Mouse (Mus musculus) heart, embryonic 13.5 days (tissue): ENCODE results near the gene Ddit4. TPM values are rescaled to one million over a fixed set of nuclear protein-coding genes. Genes with fewer than 3 reads are reported as not detected.
A peak's percentile ranks its signal among the peaks of the same experiment; 100 is the strongest.

ENCODE experiments used
- ATAC-seq: fragments of 200-750 bp; cut with Nextera tagmentation; 2 replicates; pipeline ENCODE4 v1.8.0; 2017; ENCODE audit warnings: moderate TSS enrichment; ENCODE audit not compliant: insufficient number of reproducible peaks, low FRiP score, low TSS enrichment; ENCODE audit errors: extremely low read depth
- H3K27ac ChIP-seq: fragments of 300-500 bp; sonication (generic); replicated peaks from 2 replicates; pipeline ENCODE4 v1.5.1; 2015; ENCODE audit warnings: moderate library complexity, mild to moderate bottlenecking, inconsistent platforms
- H3K27me3 ChIP-seq: fragments of 300-500 bp; sonication (generic); replicated peaks from 2 replicates; pipeline ENCODE4 v1.6.1; 2015; ENCODE audit warnings: mild to moderate bottlenecking, inconsistent platforms
- H3K36me3 ChIP-seq: fragments of 300-500 bp; sonication (generic); 2 replicates; pipeline ENCODE4 v1.6.1; 2015; ENCODE audit warnings: mild to moderate bottlenecking, inconsistent platforms
- H3K4me1 ChIP-seq: fragments of 300-500 bp; sonication (generic); 2 replicates; pipeline ENCODE4 v1.6.1; 2015; ENCODE audit warnings: inconsistent platforms
- H3K4me2 ChIP-seq: fragments of 300-500 bp; sonication (generic); 2 replicates; pipeline ENCODE4 v1.6.1; 2015; ENCODE audit warnings: inconsistent platforms, mild to moderate bottlenecking, moderate library complexity
- H3K4me3 ChIP-seq: fragments of 300-500 bp; sonication (generic); 2 replicates; pipeline ENCODE4 v1.5.1; 2015; ENCODE audit warnings: moderate library complexity, mild to moderate bottlenecking, inconsistent platforms
- H3K9ac ChIP-seq: fragments of 300-500 bp; sonication (generic); 2 replicates; pipeline ENCODE4 v1.6.1; 2015; ENCODE audit warnings: inconsistent platforms, mild to moderate bottlenecking, moderate library complexity
- H3K9me3 ChIP-seq: fragments of 300-500 bp; sonication (generic); 2 replicates; pipeline ENCODE4 v1.6.1; 2016; ENCODE audit warnings: inconsistent platforms
- WGBS: fragments of 180-500 bp; shearing (Covaris S2); methylation state at CpG from one replicate; pipeline ENCODE4 v1.1.7; 2015; ENCODE audit warnings: mixed read lengths; 5-methylcytosine and 5-hydroxymethylcytosine counted together
- polyA plus RNA-seq: library from polyadenylated mRNA; unstranded; fragments of >200 nt; fragmentation: Nextera tagmentation; extraction: Ambion mirVana; gene quantifications from 2 replicates; pipeline ENCODE4 v1.2.1, GENCODE M21; 2015

The Ddit4 gene
- polyA plus RNA-seq, 1 experiment from 2014 or later = 19.7 TPM

DNA sequence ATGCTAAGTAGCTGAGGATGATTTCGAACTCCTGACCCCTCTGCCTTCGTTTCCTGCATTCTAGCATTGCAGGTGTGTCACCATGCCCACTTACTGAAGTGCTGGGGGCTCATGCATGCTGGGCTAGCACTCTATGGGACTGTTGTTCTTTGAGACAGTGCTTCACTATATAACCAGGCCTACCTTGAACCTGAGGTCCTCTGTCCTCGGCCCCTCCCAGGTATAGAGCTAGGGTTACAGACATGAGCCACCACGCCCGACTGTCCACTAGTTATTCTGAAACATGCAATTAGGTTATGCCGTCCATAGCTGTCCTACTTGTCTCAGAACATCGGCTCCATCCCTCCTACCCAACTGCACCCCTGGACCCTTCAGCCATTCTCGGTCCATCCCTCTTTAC is 20.2 kb upstream of the Ddit4 start:
- WGBS = 84% methylated on average over 8 of the region's 8 CpGs
- H3K4me3 ChIP-seq = no peak overlapping the region
- peaks cover 62% of the 10 kb centered on the region for H3K4me1 ChIP-seq
- no peak overlapping the region for H3K9ac ChIP-seq
- H3K4me2 ChIP-seq = no peak overlapping the region
- H3K27me3 ChIP-seq = no peaks in the 10 kb centered on the region
- H3K27ac ChIP-seq = no peak overlapping the region
- H3K36me3 ChIP-seq = no peaks in the 10 kb centered on the region
- no peak for ATAC-seq
- H3K9me3 ChIP-seq = no peaks in the 10 kb centered on the region

DNA sequence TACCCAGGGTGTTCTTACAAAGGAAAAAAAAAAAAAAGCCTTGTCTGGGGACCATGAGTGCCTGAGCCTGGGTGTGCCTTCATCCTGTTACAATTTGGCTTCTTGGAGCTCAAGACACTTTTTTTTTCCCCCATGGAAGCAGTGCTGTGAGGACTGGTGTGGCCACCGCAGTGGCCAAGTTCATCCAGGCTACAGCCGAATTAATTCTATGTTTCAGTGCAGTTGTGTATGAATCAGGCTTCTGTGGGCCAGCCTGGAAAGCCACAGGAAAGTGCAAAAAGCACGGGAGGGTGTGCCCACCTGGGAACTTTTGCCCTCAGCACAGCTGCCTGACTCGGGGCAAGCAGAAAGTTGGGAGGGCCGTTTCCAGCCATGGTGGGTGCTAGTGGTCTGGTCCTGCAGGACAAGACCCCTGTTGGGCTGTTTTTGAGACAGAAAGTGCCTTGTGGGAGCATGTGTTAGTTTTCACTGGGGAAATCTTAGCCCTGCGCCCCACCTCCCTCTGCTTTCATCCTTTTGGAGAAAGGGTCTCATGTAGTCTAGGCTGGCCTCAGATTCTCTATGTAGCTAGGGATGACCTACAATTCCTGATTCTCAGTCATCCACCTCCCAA is 18.9 kb upstream of the Ddit4 start:
- Histone ChIP-seq H3K9ac (peak overlapping the region; percentile 89), H3K27me3 (no peaks in the 10 kb centered on the region), H3K4me2 (peak overlapping the region; percentile 85), H3K4me1 (peaks cover 65% of the 10 kb centered on the region), H3K4me3 (peak overlapping the region; percentile 60), H3K27ac (peak overlapping the region; percentile 93), H3K36me3 (no peaks in the 10 kb centered on the region), H3K9me3 (no peaks in the 10 kb centered on the region)
- 20% methylated on average over 6 of the region's 6 CpGs for WGBS
- no peak for ATAC-seq

DNA sequence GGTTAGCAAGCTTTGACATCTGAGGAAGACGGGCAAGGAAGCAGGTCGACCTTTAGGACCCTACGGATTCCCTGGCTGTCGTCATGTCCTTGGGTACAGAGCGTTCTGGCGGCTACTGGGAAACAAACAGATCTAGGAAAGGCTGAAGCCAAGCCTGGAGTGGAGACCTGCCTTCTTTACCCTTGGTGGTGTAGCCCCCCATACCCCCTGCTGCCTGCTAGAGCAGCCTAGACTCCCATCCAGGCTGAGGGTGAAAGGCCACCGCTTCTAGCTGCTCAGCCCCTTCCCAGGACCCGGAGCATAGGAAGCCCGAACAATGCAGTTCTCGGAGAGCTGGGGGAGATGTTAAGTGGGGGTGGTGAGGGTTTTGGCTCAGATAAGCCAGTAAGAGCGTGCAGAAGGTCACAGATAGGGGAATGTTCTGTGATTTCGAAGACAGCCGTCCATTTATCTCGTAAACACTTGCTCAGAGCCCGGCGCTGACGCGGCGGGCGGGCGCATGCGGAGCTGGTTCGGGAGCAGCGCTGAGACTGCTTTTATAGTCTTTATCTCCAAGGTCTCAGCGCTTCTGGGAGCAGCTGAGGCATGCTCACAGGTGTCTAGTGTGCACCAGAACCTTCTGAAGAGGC is 18.3 kb upstream of the Ddit4 start:
- Histone ChIP-seq H3K4me3 (peak overlapping the region; percentile 60), H3K9ac (peak overlapping the region; percentile 89), H3K4me1 (peaks cover 65% of the 10 kb centered on the region), H3K27ac (peak overlapping the region; percentile 93), H3K4me2 (peak overlapping the region; percentile 85), H3K36me3 (no peaks in the 10 kb centered on the region), H3K27me3 (no peaks in the 10 kb centered on the region), H3K9me3 (no peaks in the 10 kb centered on the region)
- under 1% methylated on average over 25 of the region's 25 CpGs for WGBS
- no peak; the same call in 1 of the 2 replicates for ATAC-seq

DNA sequence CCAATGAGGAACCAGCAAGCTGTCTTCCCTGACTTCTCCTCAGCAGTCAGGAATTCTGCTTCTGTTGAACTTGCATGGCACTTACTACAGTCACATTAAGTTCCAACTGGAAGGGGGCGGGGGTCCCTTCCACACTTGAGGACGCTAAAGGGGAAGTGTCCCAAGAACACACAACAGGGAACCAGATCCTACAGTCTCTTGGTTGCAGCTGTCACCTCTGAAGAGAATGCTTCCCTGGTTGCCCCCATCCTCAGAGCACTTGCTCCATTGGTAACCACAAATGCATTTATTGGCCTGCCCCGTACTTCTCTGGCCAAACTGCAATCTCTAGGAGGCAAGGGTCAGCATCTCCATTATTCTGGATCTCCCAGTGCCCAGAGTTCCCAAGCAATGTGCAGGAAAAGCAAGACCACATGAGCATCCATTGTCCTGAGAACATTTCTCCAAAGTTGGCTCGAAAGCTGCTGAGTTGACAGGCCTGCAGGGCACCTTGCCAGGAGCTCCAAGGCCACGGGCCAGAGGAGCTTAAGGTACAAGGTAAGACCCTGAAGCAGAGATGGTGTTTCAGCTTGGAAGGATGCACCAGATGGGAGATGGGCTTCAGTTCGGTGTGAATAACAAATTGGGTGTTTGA is 15.8 kb upstream of the Ddit4 start:
- H3K9me3 ChIP-seq = no peaks in the 10 kb centered on the region
- H3K27ac ChIP-seq = peak overlapping the region; percentile 25; the same call in 1 of the 2 replicates
- WGBS = 68% methylated on average over 6 of the region's 6 CpGs
- ATAC-seq = no peak
- H3K36me3 ChIP-seq = no peaks in the 10 kb centered on the region
- H3K4me3 ChIP-seq = no peak overlapping the region
- H3K9ac ChIP-seq = no peak overlapping the region
- H3K27me3 ChIP-seq = no peaks in the 10 kb centered on the region
- H3K4me1 ChIP-seq = peaks cover 50% of the 10 kb centered on the region
- no peak overlapping the region for H3K4me2 ChIP-seq

DNA sequence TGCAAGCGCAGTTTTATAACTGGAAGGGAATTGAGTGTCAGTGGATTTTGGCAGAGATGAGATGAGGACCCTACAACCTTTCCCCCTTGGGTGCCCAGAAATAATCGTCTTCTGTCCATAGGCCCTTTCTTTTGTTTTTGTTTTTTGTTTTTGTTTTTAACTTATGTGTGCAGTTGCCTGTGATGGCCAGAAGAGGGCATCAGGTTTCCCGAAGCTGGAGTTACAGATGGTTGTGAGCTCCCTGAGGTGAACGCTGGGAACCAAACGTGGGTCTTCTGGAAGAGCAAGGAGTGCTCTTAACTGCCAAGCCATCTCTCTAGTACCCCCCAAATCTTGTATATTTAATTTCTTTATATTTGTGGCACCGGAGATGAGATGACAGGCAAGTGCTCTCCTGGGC is 15.1 kb upstream of the Ddit4 start:
- H3K9ac ChIP-seq = no peak overlapping the region
- ATAC-seq = no peak
- 88% methylated on average over 6 of the region's 6 CpGs for WGBS
- H3K27me3 ChIP-seq = no peaks in the 10 kb centered on the region
- H3K9me3 ChIP-seq = no peaks in the 10 kb centered on the region
- H3K36me3 ChIP-seq = no peaks in the 10 kb centered on the region
- peaks cover 49% of the 10 kb centered on the region for H3K4me1 ChIP-seq
- H3K4me2 ChIP-seq = no peak overlapping the region
- no peak overlapping the region for H3K4me3 ChIP-seq
- no peak overlapping the region for H3K27ac ChIP-seq

DNA sequence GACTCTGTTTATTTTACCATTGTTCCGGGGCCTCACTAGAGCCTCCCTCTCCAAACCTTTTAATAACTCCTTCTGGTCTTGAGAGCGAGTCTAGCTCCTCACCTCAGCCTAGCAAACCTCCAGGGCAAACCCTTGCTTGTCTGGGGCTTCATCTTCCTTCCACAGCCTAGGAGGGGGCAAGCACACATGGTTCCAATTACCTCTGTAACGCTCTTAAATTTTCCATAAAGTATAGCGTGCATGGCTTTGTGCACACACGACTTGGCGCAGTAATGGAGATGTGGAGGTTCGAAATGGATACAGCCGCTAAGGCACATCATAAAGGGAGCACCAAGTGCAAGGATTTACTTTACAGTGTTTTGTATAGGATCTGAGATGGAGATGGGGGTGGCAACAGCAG is 14.2 kb upstream of the Ddit4 start:
- H3K4me1 ChIP-seq = peaks cover 44% of the 10 kb centered on the region
- ATAC-seq = no peak
- no peak overlapping the region for H3K4me2 ChIP-seq
- H3K27ac ChIP-seq = peak overlapping the region; percentile 84
- WGBS = 79% methylated on average over 8 of the region's 8 CpGs
- H3K4me3 ChIP-seq = no peak overlapping the region
- no peaks in the 10 kb centered on the region for H3K36me3 ChIP-seq
- no peaks in the 10 kb centered on the region for H3K27me3 ChIP-seq
- peak overlapping the region; percentile 71; the same call in 1 of the 2 replicates for H3K9ac ChIP-seq
- no peaks in the 10 kb centered on the region for H3K9me3 ChIP-seq

DNA sequence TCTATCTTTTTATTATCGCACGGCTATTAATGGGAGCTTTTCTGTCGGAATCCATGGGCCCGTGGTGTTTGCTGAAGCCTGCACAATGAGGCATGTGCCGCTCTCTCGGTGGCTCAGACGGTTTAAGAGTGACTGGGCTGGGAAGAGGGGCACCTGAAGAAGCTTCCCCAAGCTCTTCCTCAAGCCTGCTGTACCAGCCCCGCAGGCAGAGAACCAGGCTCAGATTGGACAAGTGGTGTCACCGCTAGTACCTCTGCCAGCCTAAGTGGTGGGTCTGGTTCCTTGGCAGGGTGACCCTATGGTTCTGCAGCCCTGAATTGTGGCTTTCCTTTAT is 13.7 kb upstream of the Ddit4 start:
- no peak overlapping the region for H3K4me3 ChIP-seq
- H3K36me3 ChIP-seq = no peaks in the 10 kb centered on the region
- peak overlapping the region; percentile 84 for H3K27ac ChIP-seq
- peak overlapping the region; percentile 71 for H3K9ac ChIP-seq
- no peaks in the 10 kb centered on the region for H3K9me3 ChIP-seq
- ATAC-seq = 0 out of 2 replicates have a peak, but pooled peaks have one; percentile 18
- H3K27me3 ChIP-seq = no peaks in the 10 kb centered on the region
- 27% methylated on average over 9 of the region's 9 CpGs for WGBS
- peaks cover 39% of the 10 kb centered on the region for H3K4me1 ChIP-seq
- H3K4me2 ChIP-seq = peak overlapping the region; percentile 63

DNA sequence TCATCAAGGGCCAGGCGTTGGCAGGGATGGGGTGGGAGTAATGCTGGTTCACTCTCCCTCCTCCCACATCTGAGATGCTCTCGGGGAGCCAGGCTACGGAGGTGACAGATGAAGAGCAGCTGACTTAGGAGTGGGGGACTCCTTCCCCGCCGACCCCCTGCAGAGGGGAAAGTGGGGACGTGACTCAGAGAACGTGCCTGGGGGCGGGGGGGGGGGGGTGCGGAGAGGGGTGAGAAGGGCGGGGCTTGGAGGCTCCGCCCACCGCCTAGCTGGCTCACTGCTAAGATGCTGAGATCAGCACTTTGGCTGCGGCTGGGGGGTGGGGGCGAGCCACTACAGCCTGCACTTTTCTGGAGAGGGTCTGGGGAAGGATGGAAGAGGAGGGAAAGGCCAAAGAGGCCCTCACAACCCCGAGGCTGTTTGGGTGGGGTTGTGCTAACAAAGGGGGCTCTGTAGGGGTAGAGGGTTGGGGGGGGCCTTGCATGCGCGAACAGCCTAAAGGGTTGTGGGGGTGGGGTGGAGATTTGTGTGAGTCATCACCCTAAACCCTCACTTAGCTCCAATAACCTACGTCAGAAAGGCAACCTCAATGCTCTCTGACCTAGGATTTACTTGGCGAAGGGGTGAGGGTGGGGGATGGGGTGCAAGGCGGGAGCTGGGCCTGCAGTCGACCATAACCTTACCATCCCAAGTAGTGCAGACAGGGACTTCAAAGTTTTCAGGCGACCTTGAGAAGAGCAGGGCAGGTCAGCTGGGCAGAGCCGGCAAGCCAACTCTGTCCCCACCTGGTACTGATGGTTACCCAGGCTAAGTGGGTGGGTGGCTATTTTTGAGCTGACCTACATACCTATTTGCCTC is 13.1 kb upstream of the Ddit4 start:
- H3K9ac ChIP-seq = peak overlapping the region; percentile 71
- H3K27ac ChIP-seq = peak overlapping the region; percentile 84
- no peaks in the 10 kb centered on the region for H3K27me3 ChIP-seq
- H3K4me1 ChIP-seq = peaks cover 34% of the 10 kb centered on the region
- H3K36me3 ChIP-seq = no peaks in the 10 kb centered on the region
- peak overlapping the region; percentile 63 for H3K4me2 ChIP-seq
- H3K4me3 ChIP-seq = peak overlapping the region; percentile 31
- H3K9me3 ChIP-seq = no peaks in the 10 kb centered on the region
- 9% methylated on average over 21 of the region's 23 CpGs for WGBS
- ATAC-seq = peak; percentile 50

DNA sequence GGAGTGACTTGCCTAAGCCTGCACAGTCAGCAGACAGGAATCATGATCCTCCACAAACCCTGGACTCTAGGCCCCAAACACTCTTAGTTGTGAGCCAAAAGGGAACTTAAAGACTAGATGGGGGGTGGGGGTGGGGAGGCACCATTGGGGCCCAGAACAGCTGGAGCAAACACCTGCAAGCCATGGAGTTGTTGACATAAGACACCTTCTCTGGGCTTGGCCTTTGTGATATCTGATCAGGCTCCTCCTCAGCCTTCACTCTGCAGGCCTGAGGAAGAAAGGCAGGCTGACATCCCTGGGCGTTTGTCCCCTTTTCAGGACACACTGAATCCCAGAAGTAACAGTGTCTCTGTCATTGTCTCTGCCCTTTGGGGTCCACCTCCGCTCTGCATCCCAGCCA is 12.0 kb upstream of the Ddit4 start:
- Histone ChIP-seq H3K4me3 (no peak overlapping the region), H3K9me3 (no peaks in the 10 kb centered on the region), H3K4me1 (peaks cover 33% of the 10 kb centered on the region), H3K9ac (no peak overlapping the region), H3K27ac (peak overlapping the region; percentile 84), H3K27me3 (peaks cover 4% of the 10 kb centered on the region), H3K36me3 (no peaks in the 10 kb centered on the region), H3K4me2 (no peak overlapping the region)
- WGBS = 73% methylated on average over 2 of the region's 2 CpGs
- no peak for ATAC-seq

DNA sequence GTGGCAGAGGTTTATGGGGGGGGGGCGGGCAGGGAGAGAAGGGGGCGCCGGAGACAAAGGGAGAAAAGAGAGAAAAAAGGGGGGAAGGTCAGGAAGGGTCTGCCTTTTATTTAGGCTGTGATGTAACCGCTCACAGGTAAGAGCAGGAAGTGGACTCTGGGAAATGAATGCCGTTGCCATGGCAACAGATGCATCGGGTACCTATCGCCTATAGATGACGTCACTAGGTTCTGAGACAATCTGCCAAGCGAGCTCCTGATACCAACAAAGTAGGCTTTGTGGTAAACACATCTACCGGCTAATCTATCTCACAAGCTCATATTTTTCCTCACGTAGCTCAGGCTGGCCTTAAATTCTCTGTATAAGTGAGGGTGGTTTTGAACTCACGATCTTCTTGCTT is 7.9 kb upstream of the Ddit4 start:
- H3K36me3 ChIP-seq = no peaks in the 10 kb centered on the region
- no peaks in the 10 kb centered on the region for H3K9me3 ChIP-seq
- no peak overlapping the region for H3K4me3 ChIP-seq
- WGBS = 76% methylated on average over 11 of the region's 12 CpGs
- H3K4me2 ChIP-seq = no peak overlapping the region
- H3K4me1 ChIP-seq = peaks cover 24% of the 10 kb centered on the region
- no peak overlapping the region for H3K27ac ChIP-seq
- no peak overlapping the region for H3K9ac ChIP-seq
- ATAC-seq = no peak
- H3K27me3 ChIP-seq = peaks cover 29% of the 10 kb centered on the region

DNA sequence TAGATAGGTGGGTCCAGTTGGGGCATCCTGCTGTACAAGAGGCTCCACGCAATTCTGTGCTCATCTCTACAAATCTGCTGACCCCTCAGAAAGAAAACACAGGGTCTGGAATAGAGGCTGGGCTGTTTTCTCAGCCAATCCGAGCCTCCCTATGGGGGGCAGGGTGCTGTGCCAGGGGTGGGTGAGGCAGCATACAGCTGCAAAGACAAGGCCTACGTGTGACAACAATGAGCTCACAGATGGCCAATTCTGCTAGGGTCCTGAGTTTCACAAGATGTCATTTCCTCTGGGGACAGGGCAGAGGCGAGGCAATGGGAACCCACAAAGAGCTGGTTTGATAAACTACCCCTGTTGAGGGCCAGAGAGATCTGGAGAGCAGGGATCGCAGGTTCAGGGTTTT is 6.8 kb upstream of the Ddit4 start:
- no peaks in the 10 kb centered on the region for H3K36me3 ChIP-seq
- no peak overlapping the region for H3K27ac ChIP-seq
- no peak overlapping the region for H3K4me3 ChIP-seq
- peak overlapping the region; percentile 64 for H3K9ac ChIP-seq
- H3K4me2 ChIP-seq = no peak overlapping the region
- peaks cover 21% of the 10 kb centered on the region for H3K4me1 ChIP-seq
- H3K27me3 ChIP-seq = peaks cover 29% of the 10 kb centered on the region
- 41% methylated on average over 5 of the region's 5 CpGs for WGBS
- no peak for ATAC-seq
- H3K9me3 ChIP-seq = no peaks in the 10 kb centered on the region
